Mouse (Mus musculus) cortical plate, adult 2 months (tissue): ENCODE results near the gene Rad23a. TPM values are rescaled to one million over a fixed set of nuclear protein-coding genes. Genes with fewer than 3 reads are reported as not detected.

Experiments used
- H3K27ac ChIP-seq: fragments of 200-500 bp; 2 replicates; pipeline ENCODE4 v1.5.1; 2012; ENCODE audit warnings: low read length, control low read depth, inconsistent platforms; ENCODE audit not compliant: insufficient read depth
- H3K4me1 ChIP-seq: fragments of 200-500 bp; 2 replicates; pipeline ENCODE4 v1.6.1; 2011; ENCODE audit warnings: low read length; ENCODE audit not compliant: control insufficient read depth, insufficient read depth
- H3K4me3 ChIP-seq: fragments of 200-500 bp; 2 replicates; pipeline ENCODE4 v1.5.1; 2011; ENCODE audit warnings: mild to moderate bottlenecking, low read length, control low read depth; ENCODE audit not compliant: insufficient read depth
- CTCF ChIP-seq: fragments of 200-500 bp; IDR thresholded peaks from 2 replicates; pipeline ENCODE4 v1.5.1; 2011; ENCODE audit warnings: mild to moderate bottlenecking, control low read depth, low read length; ENCODE audit not compliant: insufficient read depth; ENCODE audit errors: extremely low read depth
- POLR2A ChIP-seq: fragments of 200-500 bp; IDR thresholded peaks from 2 replicates; pipeline ENCODE4 v1.6.1; 2011; ENCODE audit warnings: mild to moderate bottlenecking, low read length, control low read depth; ENCODE audit not compliant: insufficient read depth; ENCODE audit errors: extremely low read depth
- polyA plus RNA-seq: library from polyadenylated mRNA; depleted of rRNA; stranded (reverse); fragments of >200 nt; gene quantifications from 2 replicates; pipeline ENCODE4 v1.2.3, GENCODE M21; 2012

The Rad23a gene
- polyA plus RNA-seq, 1 experiment, result 84.7 TPM

GRCm38 (mm10) chr8:84871376-84872308, 31.2 kb upstream of the Rad23a start, which contains the start of gene Syce2:
TSS of gene Syce2 (plus strand) at chr8:84872111.
- TF ChIP-seq CTCF (no peak), POLR2A (no peak)
- no peak within 1 kb of the TSS for H3K27ac ChIP-seq

GRCm38 (mm10) chr8:84856864-84857441, 16.5 kb upstream of the Rad23a start, which contains the start of gene Farsa:
TSS of gene Farsa (plus strand) at chr8:84856989.
- peak within 1 kb of the TSS; percentile 79 for H3K4me3 ChIP-seq
- H3K4me1 ChIP-seq, result peaks cover 4% of the 10 kb centered on the region
- no peak within 1 kb of the TSS for H3K27ac ChIP-seq
- no peak for TF ChIP-seq CTCF
- TF ChIP-seq POLR2A, result peak; percentile 95

More at GRCm38 (mm10) chr8:84871376-84872308, 31.2 kb upstream of the Rad23a start, which contains the start of gene Syce2:
- Histone ChIP-seq H3K4me1 (no peaks in the 10 kb centered on the region), H3K4me3 (peak within 1 kb of the TSS; percentile 7; the same call in 1 of the 2 replicates)

- peak overlapping the region; percentile 79; the same call in 1 of the 2 replicates for H3K4me3 ChIP-seq
- H3K4me1 ChIP-seq, result peaks cover 4% of the 10 kb centered on the region
- no peak overlapping the region for H3K27ac ChIP-seq
- TF ChIP-seq POLR2A (no peak), CTCF (no peak)
Measured at GRCm38 (mm10) chr8:84856434-84856833, 16.0 kb upstream of the Rad23a start.

GRCm38 (mm10) chr8:84847684-84848435, 7.4 kb upstream of the Rad23a start:
- Histone ChIP-seq H3K27ac (no peak overlapping the region), H3K4me1 (no peaks in the 10 kb centered on the region), H3K4me3 (peak overlapping the region; percentile 86; the same call in 1 of the 2 replicates)
- TF ChIP-seq POLR2A (no peak), CTCF (no peak)

- Histone ChIP-seq H3K4me1 (no peaks in the 10 kb centered on the region), H3K4me3 (peak within 1 kb of the TSS; percentile 86), H3K27ac (peak within 1 kb of the TSS; percentile 13)
- peak; percentile 99 for TF ChIP-seq POLR2A
- no peak for TF ChIP-seq CTCF
Measured at GRCm38 (mm10) chr8:84846722-84847572, 6.5 kb upstream of the Rad23a start, which contains the start of gene Calr. TSS of gene Calr (minus strand) at chr8:84846934.

- TF ChIP-seq POLR2A (no peak), CTCF (no peak)
- H3K4me3 ChIP-seq, result peak overlapping the region; percentile 86
- no peaks in the 10 kb centered on the region for H3K4me1 ChIP-seq
- H3K27ac ChIP-seq, result peak overlapping the region; percentile 13
Measured at GRCm38 (mm10) chr8:84846094-84846721, 5.7 kb upstream of the Rad23a start.

- no peaks in the 10 kb centered on the region for H3K4me1 ChIP-seq
- peak overlapping the region; percentile 86 for H3K4me3 ChIP-seq
- TF ChIP-seq CTCF (0 out of 2 replicates have a peak, but pooled peaks have one; percentile 16), POLR2A (no peak)
- H3K27ac ChIP-seq, result 0 out of 2 replicates have a peak overlapping the region, but pooled peaks have one; percentile 13
Measured at GRCm38 (mm10) chr8:84845355-84846093, 5.1 kb upstream of the Rad23a start.
